In genomic region chr11:88541666-88542639, GRCm38 (mm10) we compare ENCODE assay signal across 11 mouse cellular contexts.
DNase-seq lines count a peak whose midpoint lies in the region; ATAC-seq lines count a peak whose summit lies in the region.
"Had no signal": no experiment of that assay in that cellular context is flagged by ENCODE, and none has a peak within 500 bp of the region (broad histone marks: within the 10 kb centered on the region; RNA-seq: fewer than 3 reads in every experiment).

No protein-coding gene starts in this region.

- H3K27ac ChIP-seq in hindbrain, embryonic 10.5 days, result peak overlapping the region; percentile 30; the same call in 1 of the 2 replicates
- H3K27ac ChIP-seq in hindbrain, embryonic 11.5 days (ENCODE audit: low read depth, low read length), result no peak overlapping the region
- no peak overlapping the region for H3K27ac ChIP-seq in limb, embryonic 10.5 days

- H3K27me3 ChIP-seq in hindbrain, embryonic 10.5 days (ENCODE audit: insufficient read depth, poor library complexity, severe bottlenecking), result no peaks in the 10 kb centered on the region
- no peaks in the 10 kb centered on the region for H3K27me3 ChIP-seq in hindbrain, embryonic 11.5 days (ENCODE audit: control insufficient read depth, insufficient read depth, low read length)
- no peaks in the 10 kb centered on the region for H3K27me3 ChIP-seq in limb, embryonic 10.5 days (ENCODE audit: low read depth, poor library complexity, severe bottlenecking)

- no peak overlapping the region for H3K4me2 ChIP-seq in hindbrain, embryonic 11.5 days (replicated peaks; ENCODE audit: low read depth, low read length)
- H3K4me2 ChIP-seq: liver, embryonic 11.5 days had no signal

- WGBS in hindbrain, embryonic 10.5 days, result 92% methylated on average over 15 of the region's 15 CpGs
- WGBS in hindbrain, embryonic 11.5 days, result 87% methylated on average over 15 of the region's 15 CpGs
- 89% methylated on average over 15 of the region's 15 CpGs for WGBS in limb, embryonic 10.5 days

- no peak for DNase-seq in hindbrain, embryonic 10.5 days (ENCODE audit: low spot score)
- DNase-seq in hindbrain, embryonic 11.5 days (ENCODE audit: low spot score), result no peak
- peak; percentile 25 to 46 for DNase-seq in B cell, adult 2 months
- DNase-seq in limb, embryonic 10.5 days (ENCODE audit: low spot score), result no peak
- no peak for DNase-seq in kidney, postnatal 25 days
- DNase-seq: cerebellum, adult 9-11 months; kidney, postnatal 10 days had no signal

- no peaks in the 10 kb centered on the region for H3K9me3 ChIP-seq in hindbrain, embryonic 10.5 days
- H3K9me3 ChIP-seq in hindbrain, embryonic 11.5 days (ENCODE audit: control insufficient read depth, low read length), result no peaks in the 10 kb centered on the region
- no peaks in the 10 kb centered on the region for H3K9me3 ChIP-seq in limb, embryonic 10.5 days (replicated peaks)

- peaks cover 21% of the 10 kb centered on the region for H3K36me3 ChIP-seq in hindbrain, embryonic 10.5 days
- H3K36me3 ChIP-seq in hindbrain, embryonic 11.5 days (ENCODE audit: control insufficient read depth, insufficient read depth, low read length), result no peaks in the 10 kb centered on the region
- peaks cover 9% of the 10 kb centered on the region; the same call in 1 of the 2 replicates for H3K36me3 ChIP-seq in limb, embryonic 10.5 days

- no peak for ATAC-seq in hindbrain, embryonic 11.5 days (ENCODE audit: low FRiP score)
- peak; percentile 32 for ATAC-seq in CD4-positive, CD25-positive, alpha-beta regulatory T cell, adult 4 months
- ATAC-seq in inflammation-experienced regulatory T-cells, adult 6 months, result peak; percentile 24
- ATAC-seq: forebrain, embryonic 16.5 days had no signal

- H3K4me3 ChIP-seq in hindbrain, embryonic 10.5 days, result no peak overlapping the region
- H3K4me3 ChIP-seq in hindbrain, embryonic 11.5 days (ENCODE audit: low read depth, low read length), result no peak overlapping the region
- no peak overlapping the region for H3K4me3 ChIP-seq in limb, embryonic 10.5 days

- H3K4me1 ChIP-seq in hindbrain, embryonic 10.5 days (replicated peaks), result peaks cover 84% of the 10 kb centered on the region
- peaks cover 23% of the 10 kb centered on the region; the same call in 1 of the 2 replicates for H3K4me1 ChIP-seq in hindbrain, embryonic 11.5 days (replicated peaks; ENCODE audit: control insufficient read depth, insufficient read depth, low read length)
- H3K4me1 ChIP-seq in limb, embryonic 10.5 days, result peaks cover 82% of the 10 kb centered on the region

- H3K9ac ChIP-seq in hindbrain, embryonic 11.5 days (ENCODE audit: low read depth, low read length), result no peak overlapping the region

Comparison
In these comparisons a context has a peak if more than half of its experiments do, and no peak if none do; other contexts are left out.
1. DNase-seq: peak in B cell, adult 2 months (2 of 2); none in hindbrain, embryonic 10.5 days (single experiment), hindbrain, embryonic 11.5 days (single experiment), limb, embryonic 10.5 days (single experiment) and kidney, postnatal 25 days (0 of 2).